Mouse (Mus musculus) intestine, embryonic 15.5 days (tissue): ENCODE measurements around the gene Hcfc2. TPM values are rescaled to one million over a fixed set of nuclear protein-coding genes. Genes with fewer than 3 reads are reported as not detected.

ENCODE experiments used
- ATAC-seq: fragments of 200-750 bp; cut with Nextera tagmentation; 2 replicates; pipeline ENCODE4 v1.8.0; 2017; ENCODE audit warnings: moderate TSS enrichment, moderate library complexity
- H3K27ac ChIP-seq: fragments of 300-500 bp; sonication (generic); 2 replicates; pipeline ENCODE4 v1.5.1; 2015; ENCODE audit warnings: mild to moderate bottlenecking, inconsistent platforms
- H3K27me3 ChIP-seq: fragments of 300-500 bp; sonication (generic); replicated peaks from 2 replicates; pipeline ENCODE4 v1.6.1; 2015; ENCODE audit warnings: inconsistent platforms
- H3K36me3 ChIP-seq: fragments of 300-500 bp; sonication (generic); 2 replicates; pipeline ENCODE4 v1.6.1; 2015; ENCODE audit warnings: inconsistent platforms
- H3K4me1 ChIP-seq: fragments of 300-500 bp; sonication (generic); replicated peaks from 2 replicates; pipeline ENCODE4 v1.6.1; 2015; ENCODE audit warnings: inconsistent platforms
- H3K4me2 ChIP-seq: fragments of 300-500 bp; sonication (generic); replicated peaks from 2 replicates; pipeline ENCODE4 v1.6.1; 2015; ENCODE audit warnings: mild to moderate bottlenecking, inconsistent platforms
- H3K4me3 ChIP-seq: fragments of 300-500 bp; sonication (generic); replicated peaks from 2 replicates; pipeline ENCODE4 v1.5.1; 2015; ENCODE audit warnings: inconsistent platforms
- H3K9ac ChIP-seq: fragments of 300-500 bp; sonication (generic); 2 replicates; pipeline ENCODE4 v1.6.1; 2015; ENCODE audit warnings: inconsistent platforms
- H3K9me3 ChIP-seq: fragments of 300-500 bp; sonication (generic); 2 replicates; pipeline ENCODE4 v1.6.1; 2016; ENCODE audit warnings: inconsistent platforms
- WGBS: fragments of 180-500 bp; shearing (Covaris S2); methylation state at CpG from one replicate; pipeline ENCODE4 v1.1.7; 2015; 5-methylcytosine and 5-hydroxymethylcytosine counted together
- polyA plus RNA-seq: library from polyadenylated mRNA; unstranded; fragments of >200 nt; fragmentation: Nextera tagmentation; extraction: Ambion mirVana; gene quantifications from 2 replicates; pipeline ENCODE4 v1.2.1, GENCODE M21; 2015

Gene Hcfc2
- polyA plus RNA-seq, 1 experiment from 2014 or later = 33.5 TPM

DNA sequence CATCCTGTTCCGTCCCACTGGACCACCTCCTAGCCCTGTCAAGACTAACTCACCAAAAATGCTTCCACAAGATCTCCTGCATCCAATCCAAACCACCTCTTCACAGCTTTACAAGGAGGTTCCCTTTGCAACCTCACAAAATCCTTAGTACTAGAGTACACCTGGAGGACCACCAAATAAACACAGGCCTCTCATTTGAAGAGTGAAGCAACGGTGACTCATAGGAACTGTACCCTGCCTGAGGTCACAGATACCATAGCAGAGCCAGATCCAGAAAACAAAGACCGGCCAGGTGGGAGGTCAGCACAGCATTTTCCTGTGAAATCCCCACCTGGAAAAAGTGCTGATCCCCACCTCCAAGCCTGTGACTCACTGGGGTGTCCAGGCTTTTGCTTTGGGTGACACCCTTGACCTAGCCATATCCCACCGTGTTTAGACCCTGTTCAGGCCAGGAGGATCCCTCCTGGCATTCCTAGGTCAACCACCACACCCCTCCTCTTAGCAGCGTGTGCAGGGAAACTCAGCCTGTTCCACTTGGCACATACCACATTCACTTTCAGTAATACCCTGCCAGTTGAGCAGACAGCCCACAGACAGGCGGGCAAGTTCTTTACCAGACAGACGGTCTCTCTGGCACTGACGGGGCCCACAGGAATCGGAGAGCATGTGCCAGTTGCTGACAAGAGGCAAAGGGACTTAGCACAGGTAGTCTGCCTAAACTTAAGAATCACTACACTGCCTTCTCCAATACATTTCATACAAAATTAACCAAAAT, 65.3 kb downstream of the Hcfc2 start:
- Histone ChIP-seq H3K27me3 (no peaks in the 10 kb centered on the region), H3K4me2 (no peak overlapping the region), H3K4me3 (no peak overlapping the region), H3K9me3 (no peaks in the 10 kb centered on the region), H3K9ac (no peak overlapping the region), H3K27ac (no peak overlapping the region), H3K4me1 (peaks cover 15% of the 10 kb centered on the region; the same call in 1 of the 2 replicates), H3K36me3 (peaks cover 24% of the 10 kb centered on the region)
- WGBS = 82% methylated on average over 9 of the region's 9 CpGs
- ATAC-seq = no peak

DNA sequence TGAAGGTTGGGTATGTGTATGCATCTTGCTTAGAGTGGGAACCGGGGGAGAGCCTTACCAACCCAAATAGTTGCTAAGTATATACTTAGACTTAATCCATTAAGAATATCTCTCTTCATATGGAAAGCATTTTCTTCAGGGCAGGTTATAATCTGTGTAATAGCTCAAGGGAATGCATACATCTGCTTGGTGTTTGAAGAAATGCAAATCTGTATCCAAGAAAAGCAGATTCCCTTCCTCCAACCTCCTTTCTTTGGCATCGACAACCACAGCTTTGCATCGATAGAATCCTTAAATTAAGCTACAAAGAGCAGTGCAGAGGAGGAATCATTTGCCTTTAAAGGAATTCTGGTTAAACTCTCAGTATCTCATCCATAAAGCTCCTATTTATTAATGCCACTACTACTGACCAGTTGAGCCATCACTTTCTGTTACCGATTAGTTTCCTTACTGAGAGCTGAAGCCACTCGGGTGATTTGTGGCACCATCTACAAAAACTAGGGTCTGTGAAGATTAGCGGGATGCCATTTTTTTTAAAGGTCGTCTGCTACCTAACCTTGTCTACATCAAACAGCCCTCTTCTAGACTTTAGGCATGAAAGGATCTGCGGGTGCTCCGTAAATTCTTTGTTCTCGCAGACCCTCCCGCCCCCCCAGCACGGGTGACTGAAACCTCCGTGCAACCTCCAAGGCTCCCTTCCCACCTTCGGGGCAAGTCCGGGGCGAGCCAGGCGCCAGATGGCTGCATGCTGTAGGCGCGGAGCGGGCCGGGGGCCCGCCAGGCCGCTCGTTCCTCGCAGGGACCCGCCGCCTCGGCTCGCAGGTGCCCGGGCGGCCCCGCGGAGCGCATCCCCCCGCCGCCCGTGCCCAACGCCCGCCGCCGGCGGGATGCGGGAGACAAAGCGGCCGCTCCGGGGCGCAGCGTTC, 67.1 kb downstream of the Hcfc2 start:
- H3K27me3 ChIP-seq = no peaks in the 10 kb centered on the region
- under 1% methylated on average over 48 of the region's 48 CpGs for WGBS
- peak overlapping the region; percentile 90 for H3K4me2 ChIP-seq
- ATAC-seq = no peak; the same call in 1 of the 2 replicates
- H3K36me3 ChIP-seq = peaks cover 14% of the 10 kb centered on the region
- peak overlapping the region; percentile 92 for H3K4me3 ChIP-seq
- peak overlapping the region; percentile 98 for H3K9ac ChIP-seq
- peaks cover 15% of the 10 kb centered on the region; the same call in 1 of the 2 replicates for H3K4me1 ChIP-seq
- no peaks in the 10 kb centered on the region for H3K9me3 ChIP-seq
- H3K27ac ChIP-seq = peak overlapping the region; percentile 99

DNA sequence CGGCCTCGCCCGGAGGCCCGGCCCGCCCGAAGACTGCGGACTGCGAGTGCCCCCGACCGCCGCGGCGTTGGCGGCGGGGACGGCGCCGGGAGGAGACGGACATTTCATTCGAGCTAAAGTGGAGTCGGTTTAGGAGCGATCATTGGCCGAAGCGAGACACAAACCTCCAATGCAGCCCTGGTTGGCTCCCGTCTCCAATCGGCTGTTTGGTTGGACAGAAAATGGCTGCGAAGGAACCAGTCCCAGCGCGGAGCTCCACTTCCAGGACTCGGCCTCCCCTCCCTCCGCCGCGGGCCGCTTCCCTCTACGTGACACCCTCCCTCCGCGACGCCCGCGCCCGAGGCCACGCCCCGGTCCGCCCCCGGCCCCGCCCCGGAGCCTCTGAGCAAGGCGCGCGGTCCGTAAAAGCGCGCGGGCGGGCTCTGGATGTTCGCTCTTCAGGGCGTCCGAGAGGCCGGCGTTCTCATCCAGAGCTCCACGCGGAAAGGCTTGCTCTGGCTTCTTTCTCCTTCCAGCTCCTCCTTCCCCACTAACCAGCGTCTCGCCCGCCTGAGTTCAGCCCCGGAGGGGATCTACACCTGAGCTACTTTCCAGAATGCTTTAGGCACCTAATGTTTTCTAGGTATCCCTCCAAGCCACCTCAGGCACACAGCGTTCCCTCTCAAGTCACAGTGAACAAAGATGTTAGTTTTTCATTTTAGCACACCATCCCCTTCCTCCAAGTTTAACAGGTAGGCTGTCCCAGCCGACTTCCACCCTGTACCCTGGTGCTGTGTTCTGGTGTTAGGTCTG, 68.1 kb downstream of the Hcfc2 start, which contains the start of gene Nfyb:
TSS of gene Nfyb (minus strand) at position 305 of the 792 bp plus-strand sequence.
- no peaks in the 10 kb centered on the region for H3K9me3 ChIP-seq
- peak; percentile 98 for ATAC-seq
- under 1% methylated on average over 68 of the region's 68 CpGs for WGBS
- H3K4me1 ChIP-seq = peaks cover 15% of the 10 kb centered on the region; the same call in 1 of the 2 replicates
- peak within 1 kb of the TSS; percentile 92 for H3K4me3 ChIP-seq
- H3K27ac ChIP-seq = peak within 1 kb of the TSS; percentile 99
- H3K27me3 ChIP-seq = no peaks in the 10 kb centered on the region
- peak within 1 kb of the TSS; percentile 98 for H3K9ac ChIP-seq
- peak within 1 kb of the TSS; percentile 90 for H3K4me2 ChIP-seq
- peaks cover 10% of the 10 kb centered on the region for H3K36me3 ChIP-seq

DNA sequence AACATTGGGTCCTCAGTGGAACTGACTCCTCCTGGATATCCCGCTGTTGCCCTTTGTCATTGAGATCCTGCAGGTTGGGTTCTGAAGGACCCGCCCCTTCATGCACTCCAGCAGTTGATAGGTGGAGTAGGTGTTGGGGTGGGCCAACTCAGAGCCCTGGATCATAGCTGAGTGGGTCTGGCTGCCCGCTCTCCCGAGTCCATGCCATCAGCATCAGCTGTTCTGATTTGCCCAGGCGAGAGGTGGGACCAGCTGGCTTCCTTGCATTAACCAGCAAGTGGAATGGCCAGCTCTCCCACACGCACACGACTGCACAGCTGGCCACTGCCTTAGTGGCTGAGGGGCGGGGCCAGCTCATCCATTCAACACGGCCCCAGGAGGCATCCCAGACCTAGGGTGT, 72.9 kb downstream of the Hcfc2 start:
- 0 out of 2 replicates have a peak, but pooled peaks have one; percentile 13 for ATAC-seq
- 30% methylated on average over 9 of the region's 9 CpGs for WGBS
- 0 out of 2 replicates have a peak, but pooled peaks cover 4% of the 10 kb centered on the region for H3K4me1 ChIP-seq

DNA sequence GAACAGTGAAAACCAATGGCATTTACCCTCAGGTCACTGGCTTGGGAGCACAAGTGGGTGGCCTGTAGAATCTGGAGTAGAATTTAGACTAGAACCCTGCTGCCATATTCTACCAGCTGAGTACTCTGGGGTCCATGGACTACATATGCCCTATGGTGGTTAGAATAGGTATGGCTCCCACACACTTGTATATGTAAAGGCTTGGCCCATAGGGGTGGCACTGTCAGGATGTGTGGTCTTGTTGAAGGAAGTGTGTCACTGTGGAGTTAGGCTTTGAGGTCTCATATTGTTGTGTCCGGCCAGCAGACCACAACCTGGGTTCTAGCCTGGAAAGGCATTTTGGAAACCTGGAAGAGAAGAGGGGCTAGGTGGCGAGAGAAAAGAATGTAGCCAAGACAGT, 74.8 kb downstream of the Hcfc2 start:
- H3K4me3 ChIP-seq = no peak overlapping the region

More for the DNA sequence above, 72.9 kb downstream of the Hcfc2 start:
- H3K36me3 ChIP-seq = no peaks in the 10 kb centered on the region
- H3K4me2 ChIP-seq = no peak overlapping the region
- H3K27ac ChIP-seq = no peak overlapping the region
- no peak overlapping the region for H3K9ac ChIP-seq
- H3K4me3 ChIP-seq = no peak overlapping the region
- no peaks in the 10 kb centered on the region for H3K9me3 ChIP-seq
- no peaks in the 10 kb centered on the region for H3K27me3 ChIP-seq

DNA sequence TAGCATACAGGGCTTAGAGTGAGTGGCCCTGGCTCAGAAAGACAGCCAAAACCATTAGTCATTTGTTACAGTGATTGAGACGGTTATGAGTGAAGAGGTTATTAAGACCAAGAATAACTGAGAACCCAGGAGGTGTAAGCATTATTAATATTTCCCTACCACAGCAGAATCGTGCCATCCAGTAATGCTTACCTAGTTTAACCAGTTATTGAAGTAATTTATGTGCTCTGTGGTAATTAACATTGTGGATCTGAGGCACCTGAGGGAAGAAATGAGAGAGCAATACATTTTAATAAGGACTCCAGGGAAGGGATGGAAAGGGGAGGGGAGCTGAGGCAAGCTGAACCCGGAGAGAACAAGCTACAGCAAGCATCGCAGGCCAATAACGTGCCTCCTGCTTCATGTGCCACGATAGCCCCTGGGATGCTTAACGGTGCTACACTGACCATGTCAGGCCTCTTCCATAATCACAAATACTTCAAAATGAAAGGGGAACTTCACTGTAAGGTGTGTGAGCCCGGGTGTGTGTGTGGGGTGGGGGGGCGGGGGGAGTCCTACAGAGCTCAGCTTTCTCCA, 75.7 kb downstream of the Hcfc2 start:
- WGBS = 77% methylated on average over 9 of the region's 9 CpGs
- no peaks in the 10 kb centered on the region for H3K36me3 ChIP-seq
- H3K4me1 ChIP-seq = no peaks in the 10 kb centered on the region
- no peak overlapping the region for H3K4me3 ChIP-seq
- H3K9me3 ChIP-seq = no peaks in the 10 kb centered on the region
- ATAC-seq = no peak
- no peak overlapping the region for H3K27ac ChIP-seq
- H3K9ac ChIP-seq = no peak overlapping the region
- no peak overlapping the region for H3K4me2 ChIP-seq
- H3K27me3 ChIP-seq = no peaks in the 10 kb centered on the region

More for the DNA sequence above, 74.8 kb downstream of the Hcfc2 start:
- no peaks in the 10 kb centered on the region for H3K36me3 ChIP-seq
- H3K27ac ChIP-seq = no peak overlapping the region
- H3K9me3 ChIP-seq = no peaks in the 10 kb centered on the region
- no peak for ATAC-seq
- no peak overlapping the region for H3K4me2 ChIP-seq
- H3K4me1 ChIP-seq = no peaks in the 10 kb centered on the region
- H3K27me3 ChIP-seq = no peaks in the 10 kb centered on the region
- H3K9ac ChIP-seq = no peak overlapping the region
- WGBS = 81% methylated on average over 2 of the region's 2 CpGs

DNA sequence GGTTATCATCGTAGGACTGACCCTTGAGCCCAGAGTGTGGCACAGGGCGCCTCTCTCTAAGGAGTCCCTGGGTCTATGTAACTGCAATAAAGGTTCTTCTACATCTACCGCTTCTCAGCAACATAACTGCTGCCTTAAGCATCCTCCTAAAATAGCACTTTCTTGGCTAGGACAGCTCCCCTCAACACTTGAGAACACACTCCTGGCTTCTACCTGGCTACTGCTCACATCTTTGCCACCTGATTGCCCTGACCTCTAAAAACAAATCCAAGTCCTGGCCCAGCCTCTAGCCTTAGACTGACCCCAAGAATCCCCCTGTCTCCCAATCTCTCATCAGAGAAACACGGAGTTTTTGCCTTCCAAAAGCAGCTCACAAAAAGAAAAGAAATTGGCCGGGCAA, 78.9 kb downstream of the Hcfc2 start:
- H3K4me3 ChIP-seq = no peak overlapping the region
- H3K4me2 ChIP-seq = no peak overlapping the region
- no peaks in the 10 kb centered on the region for H3K4me1 ChIP-seq
- no peak overlapping the region for H3K27ac ChIP-seq
- 92% methylated on average over 5 of the region's 5 CpGs for WGBS
- no peaks in the 10 kb centered on the region for H3K27me3 ChIP-seq
- no peaks in the 10 kb centered on the region for H3K9me3 ChIP-seq
- no peak for ATAC-seq
- H3K36me3 ChIP-seq = no peaks in the 10 kb centered on the region
- H3K9ac ChIP-seq = no peak overlapping the region

DNA sequence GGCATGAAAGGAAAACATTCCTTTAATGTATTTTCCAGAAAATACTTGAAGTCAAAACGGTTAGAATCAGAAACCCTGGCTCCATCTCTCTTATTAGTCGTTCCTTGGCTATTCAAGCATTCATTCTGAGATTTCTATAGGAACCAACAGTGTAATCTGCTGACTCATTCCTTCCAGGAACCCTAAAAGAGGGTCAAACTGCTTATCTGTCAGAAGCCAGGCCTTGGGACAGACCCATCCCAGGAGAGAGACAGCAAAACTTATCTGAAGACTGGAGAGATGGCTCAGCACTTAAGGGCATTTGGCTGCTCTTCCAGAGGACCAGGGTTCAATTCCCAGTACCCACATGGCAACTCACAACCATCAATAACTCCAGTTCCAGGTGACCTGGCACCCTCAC, 81.1 kb downstream of the Hcfc2 start:
- H3K4me2 ChIP-seq = no peak overlapping the region
- H3K36me3 ChIP-seq = no peaks in the 10 kb centered on the region
- no peak overlapping the region for H3K4me3 ChIP-seq
- no peak for ATAC-seq
- H3K9me3 ChIP-seq = no peaks in the 10 kb centered on the region
- no peaks in the 10 kb centered on the region for H3K4me1 ChIP-seq
- no peak overlapping the region for H3K9ac ChIP-seq
- WGBS = 63% methylated on average over 2 of the region's 2 CpGs
- no peaks in the 10 kb centered on the region for H3K27me3 ChIP-seq
- no peak overlapping the region for H3K27ac ChIP-seq

DNA sequence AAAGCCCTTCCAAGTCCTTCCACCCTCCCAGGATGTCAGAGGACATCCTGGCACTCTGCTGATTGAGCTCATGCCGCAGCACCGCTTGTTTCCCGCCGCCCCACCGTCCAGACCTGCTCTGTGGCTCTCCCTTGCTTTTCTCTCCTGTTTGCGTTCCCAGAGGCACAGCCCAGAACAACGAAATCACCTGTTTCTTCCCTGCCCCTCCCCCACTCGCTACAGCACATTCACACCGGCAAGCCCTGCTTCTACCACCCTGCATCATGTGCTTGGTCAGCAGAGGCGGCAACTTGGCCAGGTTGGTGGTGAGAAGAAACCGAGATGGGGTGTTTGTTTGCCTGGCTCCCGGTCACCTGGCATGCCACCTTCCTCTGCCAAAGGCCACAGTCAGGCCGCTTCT, 81.9 kb downstream of the Hcfc2 start:
- Histone ChIP-seq H3K9ac (no peak overlapping the region), H3K36me3 (no peaks in the 10 kb centered on the region), H3K4me3 (no peak overlapping the region), H3K27ac (0 out of 2 replicates have a peak overlapping the region, but pooled peaks have one; percentile 17), H3K27me3 (no peaks in the 10 kb centered on the region), H3K4me1 (no peaks in the 10 kb centered on the region), H3K9me3 (no peaks in the 10 kb centered on the region), H3K4me2 (0 out of 2 replicates have a peak overlapping the region, but pooled peaks have one; percentile 9)
- WGBS = 27% methylated on average over 13 of the region's 13 CpGs
- peak; percentile 39; the same call in 1 of the 2 replicates for ATAC-seq

DNA sequence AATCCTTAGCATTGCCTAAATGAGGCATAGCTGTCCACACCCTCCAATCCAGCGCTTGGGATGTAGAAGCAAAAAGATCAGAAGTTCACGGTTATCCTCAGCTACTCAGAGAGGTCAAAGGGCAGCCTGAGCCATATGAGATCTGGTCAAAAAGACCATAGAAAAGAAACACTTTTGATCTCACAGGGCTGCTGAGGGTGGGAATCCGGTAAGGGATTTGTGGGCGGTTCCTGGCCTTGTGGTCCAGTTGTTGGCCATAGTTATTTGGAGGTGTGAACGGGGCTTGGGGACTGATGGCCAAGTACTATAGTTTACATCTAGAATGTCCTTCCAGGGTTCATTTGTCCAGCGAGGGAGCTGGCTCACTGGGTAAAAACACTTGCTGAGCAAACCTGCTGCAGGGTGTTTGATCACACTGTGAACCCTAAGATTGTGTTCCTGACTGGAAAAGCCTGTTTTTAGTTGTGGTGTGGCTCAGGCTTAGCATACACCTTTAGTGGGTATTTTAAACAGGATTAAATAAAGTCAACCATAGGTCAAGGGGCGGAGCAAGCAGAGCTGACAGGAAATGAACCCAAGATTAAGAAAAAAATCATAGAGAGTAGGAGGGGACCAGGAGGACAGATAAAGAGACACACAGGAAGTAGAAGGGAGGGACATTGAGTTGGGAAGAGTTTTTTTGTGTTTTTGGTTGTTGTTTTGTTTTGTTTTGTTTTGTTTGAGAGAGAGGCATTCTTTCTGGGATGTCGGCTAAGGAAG, 83.0 kb downstream of the Hcfc2 start:
- no peaks in the 10 kb centered on the region for H3K27me3 ChIP-seq
- H3K9ac ChIP-seq = no peak overlapping the region
- no peak overlapping the region for H3K27ac ChIP-seq
- no peak overlapping the region for H3K4me3 ChIP-seq
- no peak for ATAC-seq
- no peaks in the 10 kb centered on the region for H3K9me3 ChIP-seq
- no peaks in the 10 kb centered on the region for H3K36me3 ChIP-seq
- no peaks in the 10 kb centered on the region for H3K4me1 ChIP-seq
- WGBS = 81% methylated on average over 8 of the region's 8 CpGs
- H3K4me2 ChIP-seq = no peak overlapping the region

DNA sequence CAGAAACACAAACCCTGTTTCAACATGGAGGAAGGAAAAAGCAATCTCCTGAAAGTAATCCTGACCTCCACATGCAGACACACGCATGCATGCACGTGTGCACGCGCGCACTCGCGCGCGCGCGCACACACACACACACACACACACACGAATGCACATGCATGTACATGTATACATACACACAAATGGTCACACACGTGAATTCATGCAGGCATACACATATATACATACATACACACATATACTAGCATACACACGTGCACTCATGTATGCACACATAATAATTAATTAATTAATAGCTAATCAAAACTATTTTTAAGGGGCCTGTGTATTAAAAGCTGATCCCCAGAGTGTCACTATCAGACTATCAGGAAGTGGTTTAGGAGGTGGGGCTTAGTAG, 83.9 kb downstream of the Hcfc2 start:
- Histone ChIP-seq H3K9me3 (no peaks in the 10 kb centered on the region), H3K4me1 (no peaks in the 10 kb centered on the region), H3K4me3 (no peak overlapping the region), H3K4me2 (no peak overlapping the region), H3K27me3 (no peaks in the 10 kb centered on the region), H3K9ac (no peak overlapping the region), H3K36me3 (no peaks in the 10 kb centered on the region), H3K27ac (no peak overlapping the region)
- 99% methylated on average over 14 of the region's 14 CpGs for WGBS
- no peak for ATAC-seq
